Mouse (Mus musculus): ENCODE data around the gene A430078G23Rik. TPM values are rescaled to one million over a fixed set of nuclear protein-coding genes. Genes with fewer than 3 reads are reported as not detected.

Gene A430078G23Rik
- total RNA-seq, 1 experiment, result 0.18 TPM

DNA sequence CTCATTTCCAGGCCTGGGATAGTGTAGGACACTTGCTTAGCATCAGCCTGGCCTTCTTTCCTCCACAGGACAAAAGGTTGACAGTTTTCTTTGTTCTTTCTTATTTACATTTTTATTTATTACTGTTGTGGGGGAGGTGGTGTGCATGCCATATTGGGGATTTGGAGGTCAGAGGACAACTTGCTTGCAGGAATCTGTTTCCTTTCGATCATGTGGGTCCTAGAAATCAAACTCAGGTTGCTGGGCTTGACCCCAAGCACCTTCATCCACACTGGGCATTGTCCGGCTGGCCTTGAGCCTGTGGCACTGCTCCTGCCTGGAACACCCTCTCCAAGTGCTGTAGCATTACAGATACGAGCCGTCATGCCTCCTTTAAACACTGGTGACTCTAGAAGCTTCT is 63.6 kb downstream of the A430078G23Rik start:
- TF ChIP-seq CHD2 (IDR thresholded peaks at IDR 0.05; ENCODE audit: low read depth, low read length) (0 out of 2 replicates have a peak, but pooled peaks have one; percentile 34), ZC3H11A (IDR thresholded peaks at IDR 0.05; ENCODE audit: borderline replicate concordance, low read depth, low read length) (no peak), ZNF384 (IDR thresholded peaks at IDR 0.05; ENCODE audit: low read depth, low read length) (no peak)
- Histone ChIP-seq H3K9me3 (ENCODE audit: control insufficient read depth, insufficient read depth, low read depth, low read length) (no peaks in the 10 kb centered on the region), H3K4me3 (ENCODE audit: insufficient read depth in 1 of 2, low read depth in 1 of 2, low read length in 2 of 2, poor library complexity in 1 of 2, severe bottlenecking in 1 of 2) (peak overlapping the region; percentile 6 to 31), H3K36me3 (ENCODE audit: control insufficient read depth, insufficient read depth, low read length, poor library complexity, severe bottlenecking) (peaks cover 7% of the 10 kb centered on the region; the same call in 1 of the 2 replicates), H3K9ac (ENCODE audit: insufficient read depth, low read depth, low read length, poor library complexity, severe bottlenecking) (0 out of 2 replicates have a peak overlapping the region, but pooled peaks have one; percentile 34), H3K4me1 (ENCODE audit: control insufficient read depth in 2 of 2, insufficient read depth in 2 of 2, low read length in 2 of 2, poor library complexity in 1 of 2) (peaks cover 28 to 42% of the 10 kb centered on the region in 2 experiments), H3K27ac (ENCODE audit: insufficient read depth, low read depth, low read length, poor library complexity, severe bottlenecking) (peak overlapping the region; percentile 74)
- no peak for DNase-seq (ENCODE audit: low read depth, low spot score)
- in situ Hi-C loops (cut with MboI; ENCODE audit: low sequenced_read_pairs in 2 of 2, unreplicated experiment in 2 of 2), result no loop called here

DNA sequence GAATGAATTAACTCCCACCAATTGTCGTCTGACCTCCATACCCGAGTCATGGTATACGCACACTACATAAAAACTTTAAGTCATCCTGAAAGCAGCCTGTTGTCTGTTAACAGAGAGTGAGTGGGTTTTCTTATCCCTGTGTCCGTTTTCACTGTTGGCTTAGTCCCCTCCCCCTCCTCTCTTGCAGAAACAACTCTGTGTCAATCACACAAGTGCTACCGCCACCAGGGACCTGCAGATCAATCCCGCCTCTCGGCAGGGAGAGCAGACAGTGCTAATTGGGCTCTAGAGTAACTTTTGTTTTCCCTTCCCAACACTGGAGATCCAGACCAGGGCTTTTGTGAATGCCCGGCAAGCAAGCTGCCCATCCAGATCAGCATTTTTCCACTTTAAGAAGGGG is 64.2 kb downstream of the A430078G23Rik start:
- in situ Hi-C loops (cut with MboI; ENCODE audit: low sequenced_read_pairs in 2 of 2, unreplicated experiment in 2 of 2), result no loop called here
- peak overlapping the region; percentile 6 to 31; a peak in 3 of 4 replicates for H3K4me3 ChIP-seq (ENCODE audit: insufficient read depth in 1 of 2, low read depth in 1 of 2, low read length in 2 of 2, poor library complexity in 1 of 2, severe bottlenecking in 1 of 2)
- peak overlapping the region; percentile 32; the same call in 1 of the 2 replicates for H3K9ac ChIP-seq (ENCODE audit: insufficient read depth, low read depth, low read length, poor library complexity, severe bottlenecking)
- peaks cover 7% of the 10 kb centered on the region; the same call in 1 of the 2 replicates for H3K36me3 ChIP-seq (ENCODE audit: control insufficient read depth, insufficient read depth, low read length, poor library complexity, severe bottlenecking)
- no peaks in the 10 kb centered on the region for H3K9me3 ChIP-seq (ENCODE audit: control insufficient read depth, insufficient read depth, low read depth, low read length)
- TF ChIP-seq ZC3H11A (IDR thresholded peaks at IDR 0.05; ENCODE audit: borderline replicate concordance, low read depth, low read length), result no peak
- TF ChIP-seq CHD2 (IDR thresholded peaks at IDR 0.05; ENCODE audit: low read depth, low read length), result no peak
- no peak for TF ChIP-seq MAFK (IDR thresholded peaks at IDR 0.05; ENCODE audit: insufficient read depth, low read depth, low read length)
- no peak for TF ChIP-seq ZNF384 (IDR thresholded peaks at IDR 0.05; ENCODE audit: low read depth, low read length)
- no peak for TF ChIP-seq HCFC1 (IDR thresholded peaks at IDR 0.05; ENCODE audit: borderline replicate concordance, insufficient read depth, low read length)
- peaks cover 27 to 40% of the 10 kb centered on the region in 2 experiments for H3K4me1 ChIP-seq (ENCODE audit: control insufficient read depth in 2 of 2, insufficient read depth in 2 of 2, low read length in 2 of 2, poor library complexity in 1 of 2)
- DNase-seq (ENCODE audit: low read depth, low spot score), result no peak
- H3K27ac ChIP-seq (ENCODE audit: insufficient read depth, low read depth, low read length, poor library complexity, severe bottlenecking), result peak overlapping the region; percentile 74; the same call in 1 of the 2 replicates

DNA sequence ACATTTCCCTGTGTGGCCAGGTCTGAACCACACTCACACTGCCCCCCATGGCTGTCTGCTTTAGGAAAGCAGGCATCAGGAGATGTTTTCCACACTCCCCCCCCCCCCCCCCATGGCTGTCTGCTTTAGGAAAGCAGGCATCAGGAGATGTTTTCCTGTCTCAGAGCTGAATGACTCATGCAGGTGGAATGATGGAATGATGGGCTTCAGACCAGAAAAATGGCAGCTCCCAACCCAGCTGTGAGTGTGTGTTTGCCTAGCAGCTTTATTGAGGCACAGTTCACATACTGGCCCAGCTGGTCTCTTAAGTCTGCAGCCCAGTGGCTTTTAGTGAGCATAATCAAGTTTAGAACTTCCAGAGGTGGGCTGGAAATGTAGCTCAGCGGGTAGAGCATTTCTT is 64.9 kb downstream of the A430078G23Rik start:
- DNase-seq (ENCODE audit: low read depth, low spot score), result no peak
- no peak overlapping the region for H3K4me3 ChIP-seq (ENCODE audit: insufficient read depth in 1 of 2, low read depth in 1 of 2, low read length in 2 of 2, poor library complexity in 1 of 2, severe bottlenecking in 1 of 2)
- TF ChIP-seq ZC3H11A (IDR thresholded peaks at IDR 0.05; ENCODE audit: borderline replicate concordance, low read depth, low read length) (no peak), MAFK (IDR thresholded peaks at IDR 0.05; ENCODE audit: insufficient read depth, low read depth, low read length) (no peak), ZNF384 (IDR thresholded peaks at IDR 0.05; ENCODE audit: low read depth, low read length) (no peak), CHD2 (IDR thresholded peaks at IDR 0.05; ENCODE audit: low read depth, low read length) (no peak), HCFC1 (IDR thresholded peaks at IDR 0.05; ENCODE audit: borderline replicate concordance, insufficient read depth, low read length) (no peak)
- no peak overlapping the region; the same call in 1 of the 2 replicates for H3K27ac ChIP-seq (ENCODE audit: insufficient read depth, low read depth, low read length, poor library complexity, severe bottlenecking)
- H3K9me3 ChIP-seq (ENCODE audit: control insufficient read depth, insufficient read depth, low read depth, low read length), result no peaks in the 10 kb centered on the region
- H3K4me1 ChIP-seq (ENCODE audit: control insufficient read depth in 2 of 2, insufficient read depth in 2 of 2, low read length in 2 of 2, poor library complexity in 1 of 2), result peaks cover 21 to 40% of the 10 kb centered on the region in 2 experiments
- in situ Hi-C loops (cut with MboI; ENCODE audit: low sequenced_read_pairs in 2 of 2, unreplicated experiment in 2 of 2), result no loop called here
- H3K9ac ChIP-seq (ENCODE audit: insufficient read depth, low read depth, low read length, poor library complexity, severe bottlenecking), result no peak overlapping the region
- H3K36me3 ChIP-seq (ENCODE audit: control insufficient read depth, insufficient read depth, low read length, poor library complexity, severe bottlenecking), result peaks cover 7% of the 10 kb centered on the region; the same call in 1 of the 2 replicates

DNA sequence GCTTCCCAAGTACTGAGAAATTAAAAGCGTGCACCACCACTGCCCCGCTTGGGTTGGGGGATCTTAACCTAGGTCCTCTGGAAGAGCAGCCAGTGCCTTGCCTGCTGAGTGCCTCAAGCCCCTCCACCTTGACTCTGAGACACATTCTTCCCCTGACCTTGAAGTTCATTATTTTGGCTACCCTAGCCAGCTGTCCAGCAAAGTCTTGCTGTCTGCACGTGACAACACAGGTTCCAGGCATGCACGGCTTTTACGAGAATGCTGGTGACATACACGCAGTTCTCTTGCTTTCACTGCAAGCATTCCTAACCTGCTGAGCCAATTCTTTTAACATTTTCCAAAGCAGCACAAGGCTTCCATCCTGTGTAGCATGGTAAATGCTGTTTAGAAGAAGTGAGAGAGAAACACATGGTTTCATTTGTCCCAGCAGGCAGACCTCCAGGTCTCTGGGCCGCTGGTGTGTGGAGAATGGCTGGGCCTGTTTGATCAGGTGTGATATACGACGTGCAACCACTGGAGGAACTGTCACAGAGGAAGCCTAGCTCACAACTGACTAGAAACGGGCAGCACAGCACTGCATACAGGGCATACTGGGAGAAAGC is 67.0 kb downstream of the A430078G23Rik start:
- no peaks in the 10 kb centered on the region for H3K9me3 ChIP-seq (ENCODE audit: control insufficient read depth, insufficient read depth, low read depth, low read length)
- no peak overlapping the region for H3K4me3 ChIP-seq (ENCODE audit: insufficient read depth in 1 of 2, low read depth in 1 of 2, low read length in 2 of 2, poor library complexity in 1 of 2, severe bottlenecking in 1 of 2)
- peaks cover 23 to 38% of the 10 kb centered on the region in 2 experiments for H3K4me1 ChIP-seq (ENCODE audit: control insufficient read depth in 2 of 2, insufficient read depth in 2 of 2, low read length in 2 of 2, poor library complexity in 1 of 2)
- no peak for DNase-seq (ENCODE audit: low read depth, low spot score)
- H3K36me3 ChIP-seq (ENCODE audit: control insufficient read depth, insufficient read depth, low read length, poor library complexity, severe bottlenecking), result peaks cover 7% of the 10 kb centered on the region; the same call in 1 of the 2 replicates
- H3K9ac ChIP-seq (ENCODE audit: insufficient read depth, low read depth, low read length, poor library complexity, severe bottlenecking), result no peak overlapping the region
- TF ChIP-seq ZC3H11A (IDR thresholded peaks at IDR 0.05; ENCODE audit: borderline replicate concordance, low read depth, low read length) (no peak), HCFC1 (IDR thresholded peaks at IDR 0.05; ENCODE audit: borderline replicate concordance, insufficient read depth, low read length) (no peak), MAFK (IDR thresholded peaks at IDR 0.05; ENCODE audit: insufficient read depth, low read depth, low read length) (no peak), ZNF384 (IDR thresholded peaks at IDR 0.05; ENCODE audit: low read depth, low read length) (no peak), CHD2 (IDR thresholded peaks at IDR 0.05; ENCODE audit: low read depth, low read length) (no peak)
- in situ Hi-C loops (cut with MboI; ENCODE audit: low sequenced_read_pairs in 2 of 2, unreplicated experiment in 2 of 2), result no loop called here
- H3K27ac ChIP-seq (ENCODE audit: insufficient read depth, low read depth, low read length, poor library complexity, severe bottlenecking), result no peak overlapping the region

Data from ES-E14 (cell line).